Mouse (Mus musculus) heart, adult 11 months (tissue): ENCODE measurements around the gene Setx.

Experiments used
- DNase-seq: peaks from one replicate; pipeline ENCODE4 v3.0.0; 2022

Gene Setx

GRCm38 (mm10) chr2:29151941-29152340 is 28.0 kb downstream of the Setx start:
- no peak for DNase-seq

- peak; percentile 76 for DNase-seq
These were observed 44.1 kb downstream of the Setx start for GRCm38 (mm10) chr2:29168067-29168466.

GRCm38 (mm10) chr2:29174887-29175286 is 50.9 kb downstream of the Setx start:
- peak; percentile 14 for DNase-seq

- peak; percentile 83 for DNase-seq
These were observed 55.8 kb downstream of the Setx start for GRCm38 (mm10) chr2:29179810-29180209.

- DNase-seq = no peak
These were observed 57.1 kb downstream of the Setx start for GRCm38 (mm10) chr2:29181111-29181510.

- DNase-seq = peak; percentile 77
These were observed 59.4 kb downstream of the Setx start for GRCm38 (mm10) chr2:29183266-29183924.

- DNase-seq = no peak
These were observed 62.2 kb downstream of the Setx start for GRCm38 (mm10) chr2:29186209-29186608.

GRCm38 (mm10) chr2:29190392-29190791 is 66.4 kb downstream of the Setx start:
- DNase-seq = peak; percentile 95

- peak; percentile 92 for DNase-seq
These were observed 67.5 kb downstream of the Setx start for GRCm38 (mm10) chr2:29191216-29192215.

- peak; percentile 80 for DNase-seq
These were observed 68.8 kb downstream of the Setx start for GRCm38 (mm10) chr2:29192629-29193278.

- DNase-seq = peak; percentile 90
These were observed 70.0 kb downstream of the Setx start for GRCm38 (mm10) chr2:29193819-29194546.

GRCm38 (mm10) chr2:29194547-29195463 is 70.8 kb downstream of the Setx start:
- peak; percentile 95 for DNase-seq

- DNase-seq = peak; percentile 88
These were observed 72.9 kb downstream of the Setx start for GRCm38 (mm10) chr2:29196844-29197243.

GRCm38 (mm10) chr2:29198446-29198845 is 74.5 kb downstream of the Setx start:
- peak; percentile 96 for DNase-seq

- DNase-seq = no peak
These were observed 75.9 kb downstream of the Setx start for GRCm38 (mm10) chr2:29199909-29200308.

- no peak for DNase-seq
These were observed 77.4 kb downstream of the Setx start for GRCm38 (mm10) chr2:29201223-29201955.

GRCm38 (mm10) chr2:29206156-29206555 is 82.2 kb downstream of the Setx start:
- no peak for DNase-seq

- peak; percentile 97 for DNase-seq
These were observed 92.5 kb downstream of the Setx start for GRCm38 (mm10) chr2:29216286-29217012.

- no peak for DNase-seq
These were observed 93.1 kb downstream of the Setx start for GRCm38 (mm10) chr2:29217042-29217441.

- peak; percentile 98 for DNase-seq
These were observed 93.9 kb downstream of the Setx start for GRCm38 (mm10) chr2:29217897-29218296.
